Mouse (Mus musculus) monocyte, adult 2 months (primary cell): ENCODE results near the gene 1700003F12Rik.

ENCODE experiments used
- DNase-seq, 2 experiments: peaks; one replicate each; pipeline ENCODE4 v3.0.0; 2022; ENCODE audit warnings: low spot score in 2 of 2, low read depth in 1 of 2

1700003F12Rik gene

GRCm38 (mm10) chr2:154549127-154549885, 2.4 kb downstream of the 1700003F12Rik start:
- DNase-seq: no peak

DNA sequence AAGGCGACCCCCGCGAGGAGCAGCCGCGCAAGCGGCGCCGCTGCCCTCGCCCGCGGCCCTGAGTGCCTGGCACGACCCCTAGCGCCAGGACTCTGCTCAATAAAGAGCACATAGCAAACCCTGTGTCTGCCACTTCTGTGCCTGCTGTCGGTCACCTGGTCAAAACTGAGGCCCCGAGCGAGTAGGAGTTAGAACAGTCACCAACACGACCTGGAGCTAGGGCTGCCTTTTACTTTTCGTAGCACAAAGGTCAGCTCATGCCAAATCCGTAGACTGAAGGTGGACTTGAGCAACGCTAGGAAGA, 3.0 kb downstream of the 1700003F12Rik start:
- no peak for DNase-seq

DNA sequence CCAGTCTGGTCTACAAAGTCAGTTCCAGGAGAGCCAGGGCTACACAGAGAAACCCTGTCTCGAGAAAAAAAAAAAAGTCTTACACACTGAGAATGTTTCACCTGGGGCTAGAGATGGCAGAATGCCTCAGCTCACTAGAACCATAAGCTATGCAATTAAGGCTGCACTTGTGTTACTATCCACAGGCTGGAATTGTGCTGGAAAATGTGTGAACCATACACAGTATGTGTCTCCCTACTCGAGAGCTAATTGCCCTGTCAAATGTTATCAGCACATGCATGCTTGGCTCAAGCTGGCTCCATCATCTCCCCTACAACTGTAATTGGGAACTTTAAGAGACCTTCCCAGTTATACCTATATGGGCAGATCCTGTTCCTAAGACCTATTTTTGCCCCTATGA, 4.1 kb downstream of the 1700003F12Rik start:
- no peak for DNase-seq

DNA sequence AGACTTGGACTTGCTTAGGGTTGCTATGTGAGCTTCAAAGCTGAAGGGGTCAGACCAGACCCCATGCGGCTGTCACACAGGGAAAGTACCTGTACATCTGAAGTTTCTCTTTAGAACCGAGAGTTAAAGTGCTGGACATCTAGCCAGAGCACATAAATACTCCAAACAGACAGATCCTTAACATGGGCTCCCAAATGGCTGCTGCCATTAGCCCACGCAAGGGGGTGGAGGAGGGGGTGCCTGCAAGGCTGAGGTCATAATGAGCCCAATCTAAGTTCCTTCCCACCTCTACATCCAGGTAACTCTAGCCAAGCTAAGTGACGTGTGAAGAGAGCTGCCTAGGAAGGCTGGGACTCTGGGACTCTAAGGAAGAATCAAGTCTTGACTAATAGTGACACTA, 4.6 kb downstream of the 1700003F12Rik start, which contains the start of gene Actl10:
Actl10 (plus strand) TSS at position 301 of the 400 bp plus-strand sequence.
- DNase-seq: no peak

DNA sequence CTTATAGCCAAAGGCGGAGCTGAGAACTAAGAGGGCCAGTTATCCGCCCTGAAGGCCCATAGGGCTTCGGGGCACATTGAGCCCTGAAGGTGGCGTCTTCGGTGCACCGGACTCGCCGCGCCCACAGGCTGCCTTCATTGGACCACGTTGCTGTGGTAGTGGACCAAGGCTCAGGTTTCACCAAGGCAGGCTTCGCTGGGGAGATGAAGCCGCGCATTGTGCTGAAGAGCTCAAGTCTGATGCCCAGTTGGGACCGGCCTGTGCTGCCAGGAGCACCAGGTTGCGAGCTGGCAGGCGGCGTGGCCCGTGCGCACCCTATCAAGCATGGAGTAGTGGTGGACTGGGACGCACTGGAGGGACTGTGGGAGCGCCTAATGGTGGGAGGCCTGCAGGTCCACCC, 5.0 kb downstream of the 1700003F12Rik start:
- no peak for DNase-seq

DNA sequence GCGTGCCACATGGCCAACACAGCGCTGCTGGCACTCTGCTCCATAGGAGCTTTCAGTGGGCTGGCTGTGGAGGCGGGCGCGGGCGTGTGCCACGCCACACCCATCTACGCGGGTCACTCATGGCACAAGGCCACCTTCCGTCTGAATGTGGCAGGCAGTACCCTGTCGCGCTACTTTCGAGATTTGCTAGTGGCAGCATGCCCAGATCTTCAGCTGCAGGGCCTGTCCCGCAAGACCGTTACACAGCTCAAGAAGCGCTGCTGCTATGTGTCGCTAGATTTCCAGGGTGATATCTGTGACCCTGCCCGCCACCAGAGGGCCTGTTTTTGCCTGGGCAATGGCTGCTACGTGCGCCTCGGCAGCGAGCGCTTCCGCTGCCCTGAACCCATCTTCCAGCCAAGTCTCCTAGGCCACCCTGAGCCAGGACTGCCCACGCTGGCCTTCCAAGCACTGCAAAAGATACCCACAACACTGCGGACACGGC, 5.6 kb downstream of the 1700003F12Rik start:
- DNase-seq: peak; percentile 29 to 48

DNA sequence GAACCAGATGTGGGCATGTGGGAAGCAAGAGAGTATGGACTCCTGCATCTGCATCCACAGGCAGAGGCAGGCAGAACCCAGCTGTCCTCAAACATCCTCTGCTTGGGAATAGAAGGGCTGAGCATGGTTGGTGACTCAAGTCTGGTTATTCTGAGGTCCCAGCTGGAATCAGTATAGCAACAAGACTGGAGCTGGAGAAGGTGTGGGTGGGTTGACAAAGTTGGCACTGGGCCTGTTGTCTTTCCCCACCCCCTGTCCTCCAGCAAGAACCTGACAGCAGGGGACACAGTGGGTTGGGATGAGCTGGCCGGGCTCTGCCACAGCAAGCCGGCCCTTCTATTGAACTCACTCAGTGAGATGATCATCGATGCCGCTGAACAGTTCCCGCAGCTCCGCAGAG, 8.3 kb downstream of the 1700003F12Rik start:
- DNase-seq: no peak

DNA sequence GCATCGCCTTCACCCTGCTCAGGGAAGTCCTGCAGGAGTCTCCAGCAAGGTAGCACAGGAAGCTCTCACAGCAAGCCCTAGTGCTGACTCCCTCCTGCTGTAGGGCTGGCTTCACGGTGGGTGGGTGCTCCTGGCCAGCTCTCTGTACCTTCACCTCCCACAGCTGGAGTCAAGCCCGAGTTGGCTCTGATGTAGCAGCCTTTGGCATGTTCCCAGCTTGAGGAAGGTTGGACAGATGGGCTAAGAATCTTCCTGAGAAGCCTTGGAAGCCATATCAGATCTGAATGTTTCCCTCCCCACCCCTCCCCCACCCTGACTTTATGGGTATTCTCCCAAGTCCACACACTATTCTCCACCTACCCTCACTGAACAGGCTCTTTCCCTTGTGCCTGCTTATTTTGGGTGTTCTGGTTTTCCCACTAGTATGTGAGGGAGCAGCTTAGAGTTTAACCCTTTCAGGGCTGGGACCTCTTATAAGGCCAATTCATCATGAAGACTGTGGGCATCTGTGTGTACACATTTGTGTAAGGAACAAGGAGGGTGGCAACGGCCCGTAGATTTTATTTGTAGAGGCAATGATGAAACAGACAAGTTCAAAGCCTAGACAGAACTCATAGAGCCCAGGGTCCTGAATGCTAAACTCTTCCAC, 10.4 kb downstream of the 1700003F12Rik start:
- no peak for DNase-seq

GRCm38 (mm10) chr2:154558264-154559039, 11.6 kb downstream of the 1700003F12Rik start, which contains the start of gene Necab3:
Necab3 (minus strand) TSS chr2:154558890.
- no peak for DNase-seq

GRCm38 (mm10) chr2:154563612-154564170, 16.8 kb downstream of the 1700003F12Rik start:
- no peak for DNase-seq

- no peak for DNase-seq
Measured at GRCm38 (mm10) chr2:154565562-154565961, 18.7 kb downstream of the 1700003F12Rik start.

- no peak for DNase-seq
Measured at GRCm38 (mm10) chr2:154566641-154567040, 19.8 kb downstream of the 1700003F12Rik start.

DNA sequence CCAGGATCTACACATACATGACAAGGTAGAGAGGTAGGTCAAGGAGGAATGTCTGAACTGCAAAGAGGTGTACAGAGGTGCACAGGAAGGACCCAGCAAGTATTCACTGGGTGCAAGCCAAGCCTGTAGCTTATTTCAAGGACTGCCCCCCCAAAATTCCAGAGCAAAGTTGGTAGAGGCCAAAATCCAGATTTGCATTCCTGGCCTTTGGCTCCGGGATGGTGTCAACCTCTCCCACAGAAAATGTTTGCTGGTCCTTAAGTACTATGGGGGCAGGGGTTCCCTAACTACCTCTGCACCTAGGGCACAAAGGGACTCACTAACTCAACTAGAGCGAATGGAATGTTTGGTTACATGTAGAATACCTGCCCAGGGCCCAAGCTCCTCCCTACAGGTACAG, 20.9 kb downstream of the 1700003F12Rik start:
- DNase-seq: no peak

DNA sequence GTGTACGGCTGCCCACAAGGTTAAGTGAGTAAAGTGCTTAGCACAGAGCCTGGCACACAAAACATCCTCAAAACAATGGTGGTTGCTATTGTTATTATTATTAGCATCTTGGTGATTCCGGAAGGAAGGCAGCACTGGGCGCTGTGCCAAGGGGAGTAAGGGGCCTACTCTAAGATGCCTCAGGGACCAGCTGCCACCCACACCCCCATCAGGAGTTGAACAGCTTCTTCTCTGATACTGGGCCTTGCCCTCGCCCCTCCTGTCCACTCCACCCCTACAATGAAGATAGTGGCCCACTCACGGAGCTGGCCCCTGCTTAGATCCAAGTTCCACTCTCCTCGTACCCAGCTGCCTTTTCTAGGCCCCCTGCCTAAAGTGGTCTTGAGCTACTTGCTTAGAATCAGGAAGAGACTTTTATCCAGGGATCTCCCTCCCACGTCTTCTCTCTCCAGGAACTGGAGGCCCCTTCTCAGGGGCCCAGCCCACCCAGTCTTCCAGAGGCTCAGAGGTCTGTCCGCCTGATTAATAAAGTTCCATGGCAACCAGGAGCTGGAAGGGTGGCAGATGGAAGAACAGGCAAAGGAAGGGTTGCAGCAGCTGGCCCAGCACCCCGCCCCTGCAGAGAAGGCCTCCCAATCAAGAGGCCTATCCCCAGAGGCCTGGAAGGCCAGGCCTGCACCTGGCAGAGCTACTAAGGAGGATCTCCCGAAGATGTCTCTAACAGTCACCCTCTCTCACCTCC, 21.6 kb downstream of the 1700003F12Rik start:
- no peak for DNase-seq

GRCm38 (mm10) chr2:154569071-154569748, 22.3 kb downstream of the 1700003F12Rik start:
- peak; percentile 53 to 65 for DNase-seq

- peak; percentile 82 to 86 for DNase-seq
Measured at GRCm38 (mm10) chr2:154569836-154570286, 23.0 kb downstream of the 1700003F12Rik start, which contains the start of gene E2f1. E2f1 (minus strand) TSS chr2:154569892.

DNA sequence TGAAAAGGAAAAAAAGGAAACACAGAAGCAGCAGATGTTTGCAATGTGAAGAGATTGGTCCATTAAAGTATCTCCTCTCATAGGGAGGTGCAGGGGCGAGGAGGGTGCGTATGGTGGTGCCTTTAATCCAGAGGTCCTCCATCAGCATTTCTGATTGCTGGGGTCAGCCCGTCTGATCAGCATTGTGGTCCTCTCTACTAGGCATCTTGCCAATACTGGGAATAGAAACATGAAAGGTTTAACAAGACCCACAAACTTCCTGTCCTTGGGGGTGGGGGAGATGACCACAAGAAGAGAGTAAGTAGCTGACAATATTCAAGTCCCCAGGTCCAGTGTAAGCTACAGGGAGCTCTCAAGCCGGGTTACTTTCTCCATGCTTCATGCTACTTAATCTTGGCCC, 23.8 kb downstream of the 1700003F12Rik start:
- DNase-seq: no peak

DNA sequence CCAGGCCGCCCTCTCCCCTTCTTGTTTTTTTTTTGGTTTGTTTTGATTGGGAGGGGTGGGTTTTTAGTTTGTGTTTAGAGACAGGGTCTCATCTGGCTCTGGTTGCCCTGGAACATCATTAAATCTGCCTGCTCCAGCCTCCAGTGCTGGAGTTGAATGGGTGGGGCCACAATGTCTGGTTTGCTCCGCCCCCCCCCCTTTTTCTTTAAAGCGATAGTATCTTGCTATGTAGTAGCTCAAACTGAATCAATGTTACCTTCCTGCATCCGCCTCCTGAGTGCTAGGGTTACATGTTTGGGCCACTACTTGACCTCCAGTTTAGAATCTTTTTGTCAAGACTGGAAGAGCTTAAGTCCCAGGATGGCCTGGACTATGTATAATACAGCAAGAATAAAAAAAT, 24.4 kb downstream of the 1700003F12Rik start:
- DNase-seq: no peak

GRCm38 (mm10) chr2:154571976-154572375, 25.1 kb downstream of the 1700003F12Rik start:
- no peak for DNase-seq

DNA sequence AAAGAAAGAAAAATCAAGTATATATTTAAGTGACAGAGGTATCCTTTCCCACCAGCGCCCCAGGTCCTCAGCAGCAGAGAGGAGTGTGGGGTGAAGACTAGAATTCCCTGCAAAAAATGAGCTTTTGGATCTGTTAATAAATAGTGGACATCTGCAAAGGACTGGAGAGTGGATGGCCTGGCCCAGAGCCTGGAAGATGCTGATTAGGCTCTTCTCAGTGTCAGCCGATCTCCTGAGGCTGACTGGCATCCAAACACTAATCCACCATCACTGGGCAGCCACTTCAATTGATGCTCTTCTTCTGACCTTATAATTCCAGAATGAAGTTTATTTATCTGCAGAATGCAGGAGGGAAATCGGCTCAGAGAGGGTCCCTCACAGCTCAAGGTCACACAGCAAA, 26.1 kb downstream of the 1700003F12Rik start:
- DNase-seq: no peak
